Mouse (Mus musculus) embryo, embryonic 11 days (tissue): ENCODE measurements at regions not wholly inside any gene's neighbourhood (a gene's known extent, or its start where the extent isn't known, plus 50 kb on each side); places are given as distances from the start of the nearest gene placed in this dataset.

Experiments
- DNase-seq: peaks from one replicate; pipeline ENCODE4 v3.0.0-alpha.2; 2015

DNA sequence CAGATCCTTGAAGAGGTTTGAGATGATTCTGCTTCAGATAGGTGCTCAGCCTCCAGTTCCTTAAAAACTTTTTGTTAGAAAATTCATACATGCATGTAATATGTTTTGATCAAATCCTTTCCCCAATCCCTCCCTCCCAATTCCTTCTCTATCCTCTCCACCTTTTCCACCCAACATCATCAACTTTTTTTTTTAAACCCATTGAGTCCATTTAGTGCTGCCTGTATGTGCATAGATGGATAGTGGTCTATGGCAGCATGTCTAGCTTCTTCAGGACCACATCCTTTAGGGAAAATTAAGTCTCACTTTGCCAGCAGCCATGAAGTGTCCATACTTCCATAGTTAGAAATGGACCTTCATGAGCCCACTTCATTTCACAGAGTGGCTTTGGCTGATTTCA lies 167.2 kb upstream of the Klhl29 start:
- DNase-seq = no peak

GRCm38 (mm10) chr12:5496299-5496698 lies 120.8 kb upstream of the Klhl29 start:
- DNase-seq = no peak

- DNase-seq = peak; percentile 38
Measured at GRCm38 (mm10) chr12:5494657-5495512, 119.4 kb upstream of the Klhl29 start.

DNA sequence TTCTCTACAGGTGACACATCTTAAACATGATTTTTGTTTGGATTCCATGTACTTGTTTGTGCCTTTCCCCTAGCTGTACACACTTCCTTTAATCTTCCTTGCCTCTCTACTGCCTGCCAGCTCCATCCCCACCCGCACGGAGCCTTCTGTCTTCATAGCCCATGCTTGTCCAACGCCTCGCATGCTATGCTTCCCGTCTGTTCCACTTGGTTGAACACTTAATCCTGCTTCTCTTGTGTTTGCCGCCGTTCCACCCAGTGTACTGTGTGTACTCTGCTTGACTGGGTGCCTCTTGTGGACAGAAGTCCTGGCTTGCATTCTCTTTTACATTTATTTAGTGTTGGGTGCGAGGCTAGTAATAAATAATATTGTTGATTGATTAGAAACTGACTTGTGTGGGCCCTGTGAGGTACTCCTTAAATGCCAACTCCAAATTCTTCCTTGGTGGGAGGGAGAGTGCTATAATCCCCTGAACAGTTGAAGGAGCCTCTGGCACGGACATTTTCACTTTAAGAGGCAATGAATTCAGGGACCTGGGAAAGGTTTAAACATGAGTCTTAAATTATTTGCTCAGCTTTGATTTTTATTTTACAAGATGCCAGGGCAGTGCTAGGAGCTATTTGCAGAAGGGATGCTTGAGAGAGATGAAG lies 88.9 kb upstream of the Klhl29 start:
- no peak for DNase-seq

DNA sequence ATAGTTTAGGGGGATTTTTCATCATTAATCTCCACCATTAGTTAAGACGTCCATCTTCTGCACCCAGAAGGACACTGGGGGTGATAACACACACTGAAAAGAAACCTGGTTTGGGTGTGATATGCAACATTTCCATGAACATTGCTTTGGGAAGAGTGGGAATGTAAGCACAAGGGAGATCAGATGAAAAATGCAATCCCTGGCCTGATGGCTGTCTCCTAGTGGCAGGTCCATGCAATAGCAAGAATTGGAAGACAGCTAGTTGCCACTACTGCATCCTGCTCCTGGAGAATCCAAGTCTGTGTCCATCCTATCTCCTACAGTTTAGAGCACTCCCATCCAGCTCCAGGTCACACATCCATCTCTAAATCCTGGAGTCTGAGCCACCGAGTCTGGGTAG lies 77.7 kb upstream of the Klhl29 start:
- no peak for DNase-seq

GRCm38 (mm10) chr12:5443730-5444129 lies 68.2 kb upstream of the Klhl29 start:
- no peak for DNase-seq

DNA sequence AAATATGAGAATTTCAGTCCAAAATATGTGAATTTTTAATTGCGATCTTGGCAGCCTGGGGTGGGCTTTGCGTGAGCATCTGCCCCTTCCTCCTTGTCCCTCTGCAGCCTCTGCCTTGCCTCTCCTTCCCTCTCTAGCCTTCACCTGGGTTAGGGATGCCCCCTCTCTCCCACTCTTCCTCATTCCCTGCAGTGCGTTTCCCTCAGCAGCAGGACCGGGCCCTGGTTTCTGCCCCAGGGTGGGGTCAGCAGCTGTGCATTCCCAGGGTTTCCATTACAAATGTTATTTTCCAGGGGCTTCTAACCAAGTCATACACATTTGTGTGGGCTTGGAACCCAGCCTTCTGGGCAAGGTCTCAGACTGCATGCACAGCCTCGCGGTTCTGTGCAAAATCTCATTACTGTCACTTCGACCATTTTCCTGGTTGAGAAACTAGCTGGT lies 67.6 kb upstream of the Klhl29 start:
- no peak for DNase-seq

DNA sequence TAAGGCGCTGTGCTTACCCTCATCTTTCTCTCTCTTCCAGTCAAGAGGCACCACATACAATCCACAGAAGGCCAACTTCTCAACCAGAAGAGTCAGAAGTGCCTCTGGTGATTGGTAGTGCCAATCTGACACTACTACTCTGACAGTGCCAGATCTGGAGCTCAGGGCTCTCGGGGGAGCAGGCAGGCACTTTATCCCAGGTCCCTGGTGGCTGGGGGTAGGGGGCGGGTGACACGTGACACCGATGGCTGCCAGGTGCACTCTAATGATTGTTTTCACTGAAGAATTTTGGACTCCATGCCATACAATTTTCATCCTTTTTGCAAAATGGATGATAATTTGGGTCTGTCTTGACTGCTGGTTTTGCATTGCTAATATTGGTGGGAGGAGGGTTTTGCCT lies 67.2 kb upstream of the Klhl29 start:
- DNase-seq = no peak

DNA sequence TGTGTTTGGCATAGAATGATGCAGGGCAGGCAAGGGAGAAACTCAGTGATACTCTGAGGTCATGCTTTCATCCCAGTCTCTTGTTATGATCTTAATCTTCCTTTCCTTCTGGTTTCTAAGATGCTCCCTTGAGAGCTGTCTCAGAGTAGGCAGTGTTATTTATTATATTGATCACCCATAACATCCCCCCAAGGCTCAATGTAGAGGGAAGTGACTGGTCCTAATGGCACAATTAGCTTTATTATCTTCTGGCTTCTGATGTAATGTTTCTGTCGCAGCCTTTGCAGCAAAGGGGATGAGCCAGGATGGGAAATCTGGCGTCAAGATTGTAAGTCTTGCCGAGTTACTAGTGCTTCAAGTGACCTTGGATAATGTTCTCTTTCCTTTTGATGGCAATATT lies 65.0 kb upstream of the Klhl29 start:
- DNase-seq = no peak

- DNase-seq = peak; percentile 21
Measured at GRCm38 (mm10) chr12:5435876-5436275, 60.4 kb upstream of the Klhl29 start.

GRCm38 (mm10) chr12:5434060-5434459 lies 58.6 kb upstream of the Klhl29 start:
- no peak for DNase-seq

- no peak for DNase-seq
Measured at GRCm38 (mm10) chr12:5432688-5433087, 57.2 kb upstream of the Klhl29 start.

DNA sequence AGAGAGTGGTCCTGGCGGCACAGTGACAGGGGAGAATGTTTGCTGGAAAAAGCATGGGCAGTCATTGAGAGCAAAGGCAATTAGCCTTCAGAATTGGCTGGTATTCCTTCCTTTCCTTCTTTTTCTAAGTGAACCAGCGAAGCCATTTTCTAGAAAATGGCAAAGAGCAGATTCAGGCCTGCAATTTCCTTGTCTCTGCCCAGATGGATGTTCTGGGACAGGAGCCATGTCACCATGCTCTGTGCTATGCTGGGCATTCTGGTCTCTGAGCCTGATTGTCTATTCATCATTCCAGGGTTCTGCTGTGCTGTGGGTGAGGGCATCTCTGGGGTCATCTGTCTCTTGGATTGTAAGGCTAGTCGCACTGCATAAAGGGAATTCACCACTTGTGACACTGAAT lies 53.3 kb upstream of the Klhl29 start:
- DNase-seq = no peak
